Mouse (Mus musculus) frontal cortex, postnatal 25 days (tissue): ENCODE data around the gene Foxi1.

Experiments used
- DNase-seq, 2 experiments: peaks; one replicate each; pipeline ENCODE4 v3.0.0; 2022; ENCODE audit warnings: low spot score in 2 of 2

Gene Foxi1

GRCm38 (mm10) chr11:34158916-34159315 lies 49.0 kb downstream of the Foxi1 start:
- DNase-seq, result no peak

DNA sequence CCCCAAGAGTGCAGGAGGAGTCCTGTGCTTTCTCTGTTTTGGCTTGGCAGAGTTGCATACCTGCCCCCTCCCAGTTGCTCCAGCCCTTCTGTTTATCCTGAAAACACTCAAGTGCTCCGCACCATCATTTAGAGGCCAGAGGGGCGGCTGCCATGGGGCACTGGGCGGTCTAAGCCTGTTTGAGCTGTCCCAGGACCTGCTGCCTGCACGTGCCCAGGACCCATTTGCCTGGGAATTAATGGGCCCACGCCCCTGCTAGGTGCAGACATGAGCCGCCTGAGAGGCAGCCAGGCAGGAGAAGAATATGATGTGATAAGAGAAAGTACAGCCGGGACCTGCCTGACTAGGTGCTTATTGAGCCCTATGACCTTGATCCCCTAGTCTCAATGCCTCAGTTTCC lies 52.7 kb downstream of the Foxi1 start:
- no peak for DNase-seq
